Mouse (Mus musculus): ENCODE results near the gene Erbb4.

GRCm38 (mm10) chr1:69108159-69108925 is 483 bp upstream of the Erbb4 start:
- no peak for TF ChIP-seq CTCF (IDR thresholded peaks at IDR 0.05; ENCODE audit: low read depth, low read length)
- no peak for TF ChIP-seq POLR2A (IDR thresholded peaks at IDR 0.05; ENCODE audit: borderline replicate concordance, low read depth, low read length)
